Mouse (Mus musculus) thymus, postnatal 0 days (tissue): ENCODE data around the gene Prpf40a. TPM values are rescaled to one million over a fixed set of nuclear protein-coding genes. Genes with fewer than 3 reads are reported as not detected.

Experiments used
- DNase-seq: peaks from one replicate; pipeline ENCODE4 v3.0.0-alpha.2; 2015; ENCODE audit warnings: low spot score
- polyA plus RNA-seq: library from polyadenylated mRNA; unstranded; fragments of >200 nt; fragmentation: Nextera tagmentation; extraction: Ambion mirVana; gene quantifications from 2 replicates; pipeline ENCODE4 v1.2.1, GENCODE M21; 2015

The Prpf40a gene
- polyA plus RNA-seq, 1 experiment from 2014 or later: 215 TPM

- DNase-seq: no peak
These were observed 85.0 kb downstream of the Prpf40a start for GRCm38 (mm10) chr2:53106056-53106455.

- no peak for DNase-seq
These were observed 85.7 kb downstream of the Prpf40a start for GRCm38 (mm10) chr2:53105408-53105807.

- no peak for DNase-seq
These were observed 88.2 kb downstream of the Prpf40a start for GRCm38 (mm10) chr2:53102901-53103300.

GRCm38 (mm10) chr2:53101885-53102740, 89.0 kb downstream of the Prpf40a start:
- DNase-seq: no peak

- no peak for DNase-seq
These were observed 91.0 kb downstream of the Prpf40a start for GRCm38 (mm10) chr2:53100093-53100492.

GRCm38 (mm10) chr2:53095489-53095888, 95.6 kb downstream of the Prpf40a start:
- no peak for DNase-seq

GRCm38 (mm10) chr2:53095031-53095430, 96.1 kb downstream of the Prpf40a start:
- DNase-seq: peak; percentile 48

GRCm38 (mm10) chr2:53088744-53089143, 102.3 kb downstream of the Prpf40a start:
- peak; percentile 40 for DNase-seq

GRCm38 (mm10) chr2:53085617-53086202, 105.4 kb downstream of the Prpf40a start:
- DNase-seq: peak; percentile 44

Other genes with a start within 250 kb of the Prpf40a start
- 58.1 and 59.0 TPM in 2 replicates for gene Arl6ip6, start 442 bp upstream of the Prpf40a start, polyA plus RNA-seq